Mouse (Mus musculus) testis, postnatal 14 days (tissue): ENCODE measurements around the gene Glb1.
"Not testable (repeated sequence)": the region's sequence is repeated elsewhere in the genome, so short reads cannot be mapped to it uniquely, and the experiment has no call there.

ENCODE experiments used
- DNase-seq: peaks from one replicate; pipeline ENCODE4 v3.0.0; 2021; ENCODE audit warnings: low spot score

Glb1 gene

GRCm38 (mm10) chr9:114501111-114501510, 100.2 kb downstream of the Glb1 start:
- no peak for DNase-seq

GRCm38 (mm10) chr9:114501913-114502312, 101.0 kb downstream of the Glb1 start:
- DNase-seq = no peak

DNA sequence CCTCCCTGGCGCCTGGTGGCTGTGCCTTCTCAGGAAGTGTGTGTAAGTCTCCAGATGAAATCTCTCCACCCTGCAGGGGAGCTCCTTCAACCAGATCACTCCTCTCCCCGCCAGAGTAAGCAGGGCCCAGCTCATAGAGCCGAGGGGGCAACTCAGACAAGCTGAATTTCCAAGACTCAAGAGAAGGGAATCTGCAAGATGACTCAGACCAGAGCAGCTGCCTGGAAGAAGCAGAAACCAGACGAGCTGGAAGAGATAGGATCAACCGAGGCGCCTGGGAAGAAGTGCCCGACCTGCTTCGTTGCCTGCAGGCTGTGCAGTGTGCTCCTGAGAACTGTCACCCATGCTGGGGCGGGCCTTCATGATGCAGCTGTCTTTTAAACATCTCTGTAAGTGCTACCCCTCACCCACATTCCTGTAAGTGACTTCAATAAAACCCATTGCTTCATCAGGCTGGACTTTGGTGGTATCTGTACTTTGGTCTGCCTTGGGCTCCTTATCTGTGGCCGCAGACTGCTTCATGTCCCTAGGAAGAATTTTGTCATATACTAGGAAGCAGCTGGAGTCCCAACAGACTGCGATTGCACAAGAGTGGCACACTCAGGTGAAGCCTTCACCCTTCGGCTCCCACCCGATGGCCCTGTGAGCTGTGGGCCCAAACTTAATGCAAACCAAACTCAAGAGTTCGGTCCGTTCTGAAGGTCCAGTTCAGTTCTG, 102.0 kb downstream of the Glb1 start:
- no peak for DNase-seq

DNA sequence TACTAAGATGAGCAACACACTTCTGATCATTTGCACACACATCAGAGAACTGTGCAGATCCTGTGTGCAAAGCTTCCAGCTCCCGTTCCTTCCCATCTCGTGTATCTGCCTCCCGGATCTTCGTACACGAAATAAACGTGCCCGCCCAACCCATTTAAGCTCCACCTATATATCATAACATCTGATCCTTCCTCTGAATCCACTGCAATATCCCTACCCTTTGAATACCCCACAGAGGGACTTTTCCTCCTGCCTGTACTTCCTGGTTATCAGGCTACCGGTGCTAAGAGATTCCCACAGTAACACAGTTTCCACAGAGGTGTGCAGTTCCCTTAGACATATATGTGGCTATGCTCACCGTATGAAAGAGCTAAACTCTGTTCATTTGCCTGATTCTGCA, 103.9 kb downstream of the Glb1 start, which contains the start of gene Ccr4:
Gene Ccr4 (minus strand): TSS at position 101 of the 400 bp plus-strand sequence.
- DNase-seq = no peak

- no peak for DNase-seq
Measured at GRCm38 (mm10) chr9:114506564-114506963, 105.7 kb downstream of the Glb1 start.

GRCm38 (mm10) chr9:114507421-114507820, 106.5 kb downstream of the Glb1 start:
- no peak for DNase-seq

GRCm38 (mm10) chr9:114509785-114510184, 108.9 kb downstream of the Glb1 start:
- no peak for DNase-seq

GRCm38 (mm10) chr9:114512831-114513230, 112.0 kb downstream of the Glb1 start:
- no peak for DNase-seq

GRCm38 (mm10) chr9:114515364-114515763, 114.5 kb downstream of the Glb1 start, which contains the start of gene C130032M10Rik:
Gene C130032M10Rik (plus strand): TSS chr9:114515697.
- DNase-seq = no peak

- no peak for DNase-seq
Measured at GRCm38 (mm10) chr9:114517924-114518497, 117.1 kb downstream of the Glb1 start.

DNA sequence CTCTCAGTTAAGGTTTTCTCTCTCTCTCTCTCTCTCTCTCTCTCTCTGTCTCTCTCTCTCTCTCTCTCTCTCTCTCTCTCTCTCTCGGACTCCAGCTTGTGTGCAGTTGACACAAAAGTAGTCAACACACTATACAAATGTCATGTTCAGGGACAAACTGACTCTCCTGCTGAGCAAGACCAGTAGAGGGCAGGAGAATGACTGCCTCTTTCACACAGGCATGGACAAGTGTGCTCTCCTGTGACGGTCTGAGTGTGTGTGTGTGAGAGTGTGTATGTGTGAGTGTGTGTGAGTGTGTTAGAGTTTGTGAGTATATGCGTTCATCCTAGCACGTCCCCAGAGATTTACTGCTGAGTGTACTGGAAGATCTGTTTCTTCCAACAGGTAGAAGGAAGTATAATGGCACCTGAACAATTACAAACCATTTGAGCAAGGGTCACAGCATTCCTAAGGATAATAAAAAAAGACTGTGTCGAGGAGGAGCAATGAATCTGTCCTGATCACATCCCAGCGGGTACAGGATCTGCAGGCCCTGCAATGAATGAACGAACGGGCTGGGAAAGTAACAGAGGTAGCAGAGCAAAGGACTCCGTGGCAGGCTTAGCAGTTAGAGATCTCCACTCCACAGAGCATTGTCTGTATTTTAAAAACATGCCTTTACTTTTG, 118.1 kb downstream of the Glb1 start:
- DNase-seq = no peak

GRCm38 (mm10) chr9:114520529-114520928, 119.7 kb downstream of the Glb1 start:
- not testable (repeated sequence) for DNase-seq

GRCm38 (mm10) chr9:114522041-114522440, 121.2 kb downstream of the Glb1 start:
- no peak for DNase-seq

DNA sequence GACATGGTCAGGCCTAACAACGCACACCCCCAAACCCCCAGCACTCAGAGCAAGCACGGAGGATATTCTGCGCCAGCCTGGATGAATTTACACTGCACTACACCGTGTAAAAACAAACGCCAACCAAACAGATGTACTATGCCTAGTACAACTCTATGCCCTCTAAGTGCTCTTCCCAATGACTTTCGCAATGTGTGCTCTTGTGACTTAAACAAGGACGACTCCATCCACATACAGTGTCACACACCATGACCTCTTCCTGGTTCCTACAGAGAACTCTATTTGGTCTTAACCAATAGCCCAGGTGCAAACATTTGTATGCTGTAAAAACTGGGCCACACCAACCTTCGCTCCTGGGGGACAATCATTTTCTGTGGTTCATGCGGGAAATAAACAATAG, 121.6 kb downstream of the Glb1 start:
- DNase-seq = no peak
